Mouse (Mus musculus) lung, adult 2 months (tissue): ENCODE measurements around the gene Spock2.
A peak's percentile ranks its signal among the peaks of the same experiment; 100 is the strongest.

Experiments
- CTCF ChIP-seq: fragments of 200-500 bp; IDR thresholded peaks from 2 replicates; pipeline ENCODE4 v1.5.1; 2011; ENCODE audit warnings: mild to moderate bottlenecking, low read length, control low read depth; ENCODE audit not compliant: insufficient read depth
- POLR2A ChIP-seq: fragments of 200-500 bp; IDR thresholded peaks from 2 replicates; pipeline ENCODE4 v1.6.1; 2011; ENCODE audit warnings: low read depth, mild to moderate bottlenecking, control low read depth, low read length, borderline replicate concordance; ENCODE audit errors: extremely low read depth

- peak; percentile 43; the same call in 1 of the 2 replicates for TF ChIP-seq POLR2A
- no peak for TF ChIP-seq CTCF
These were observed at the start of gene Spock2 for GRCm38 (mm10) chr10:60106146-60106530.
